Mouse (Mus musculus) MEL (cell line): ENCODE results near the gene Mapk10. TPM values are rescaled to one million over a fixed set of nuclear protein-coding genes. Genes with fewer than 3 reads are reported as not detected.

Experiments
- DNase-seq: peaks from one replicate; pipeline ENCODE4 v3.0.0; 2011; ENCODE audit warnings: low read depth, low spot score
- H3K27ac ChIP-seq: 2 replicates; pipeline ENCODE4 v1.5.1; 2012; ENCODE audit warnings: low read depth, mild to moderate bottlenecking, control low read depth, low read length, moderate library complexity; ENCODE audit not compliant: control insufficient read depth
- H3K27me3 ChIP-seq, 2 experiments: fragments of 150-350 bp in 1 of 2; sonication (generic) in 1 of 2; 2 replicates each; pipeline ENCODE4 v1.6.1; 2012; ENCODE audit warnings: low read length in 2 of 2, mild to moderate bottlenecking in 2 of 2, improper control_type of control experiment in 1 of 2, moderate library complexity in 1 of 2; ENCODE audit not compliant: insufficient read depth in 2 of 2, control insufficient read depth in 1 of 2
- H3K36me3 ChIP-seq, 2 experiments: 2 replicates each; pipeline ENCODE4 v1.6.1; 2012 to 2014; ENCODE audit warnings: low read length in 2 of 2, improper control_type of control experiment in 1 of 2, inconsistent platforms in 1 of 2, mild to moderate bottlenecking in 1 of 2; ENCODE audit not compliant: insufficient read depth in 2 of 2, control insufficient read depth in 1 of 2
- H3K4me1 ChIP-seq, 2 experiments: fragments of 150-350 bp in 1 of 2; sonication (generic) in 1 of 2; 2 replicates each; pipeline ENCODE4 v1.6.1; 2012; ENCODE audit warnings: low read length in 2 of 2, improper control_type of control experiment in 1 of 2, mild to moderate bottlenecking in 1 of 2; ENCODE audit not compliant: insufficient read depth in 2 of 2, control insufficient read depth in 1 of 2
- H3K4me3 ChIP-seq, 2 experiments: fragments of 150-350 bp in 1 of 2; sonication (generic) in 1 of 2; 2 replicates each; pipeline ENCODE4 v1.5.1; 2012; ENCODE audit warnings: low read depth in 2 of 2, low read length in 2 of 2, mild to moderate bottlenecking in 2 of 2, moderate library complexity in 2 of 2, control low read depth in 1 of 2, improper control_type of control experiment in 1 of 2; ENCODE audit not compliant: control insufficient read depth in 1 of 2, insufficient read depth in 1 of 2
- H3K79me2 ChIP-seq: 2 replicates; pipeline ENCODE4 v1.6.1; 2012; ENCODE audit warnings: mild to moderate bottlenecking, low read length, moderate library complexity; ENCODE audit not compliant: control insufficient read depth, poor library complexity, insufficient read depth
- H3K9ac ChIP-seq: 2 replicates; pipeline ENCODE4 v1.6.1; 2012; ENCODE audit warnings: low read depth, mild to moderate bottlenecking, control low read depth, low read length, moderate library complexity; ENCODE audit not compliant: control insufficient read depth, poor library complexity, severe bottlenecking
- H3K9me3 ChIP-seq: fragments of 150-350 bp; sonication (generic); replicated peaks from 2 replicates; pipeline ENCODE4 v1.6.1; 2012; ENCODE audit warnings: mild to moderate bottlenecking, low read length, improper control_type of control experiment, moderate library complexity; ENCODE audit not compliant: insufficient read depth
- BHLHE40 ChIP-seq: IDR thresholded peaks from 2 replicates; pipeline ENCODE4 v1.6.1; 2012; ENCODE audit warnings: low read depth, mild to moderate bottlenecking, inconsistent platforms, low read length, improper control_type of control experiment, borderline replicate concordance
- CHD1 ChIP-seq: IDR thresholded peaks from 2 replicates; pipeline ENCODE4 v1.6.1; 2012; ENCODE audit warnings: low read depth, mild to moderate bottlenecking, inconsistent platforms, low read length, improper control_type of control experiment
- EP300 ChIP-seq, 2 experiments: IDR thresholded peaks; 2 replicates each; pipeline ENCODE4 v1.6.1; 2011; ENCODE audit warnings: improper control_type of control experiment in 2 of 2, low read length in 2 of 2, low read depth in 1 of 2, mild to moderate bottlenecking in 1 of 2
- ETS1 ChIP-seq: IDR thresholded peaks from 2 replicates; pipeline ENCODE4 v1.6.1; 2012; ENCODE audit warnings: low read depth, mild to moderate bottlenecking, inconsistent platforms, low read length, improper control_type of control experiment, moderate library complexity
- GABPA ChIP-seq: IDR thresholded peaks from 2 replicates; pipeline ENCODE4 v1.6.1; 2012; ENCODE audit warnings: low read depth, mild to moderate bottlenecking, inconsistent platforms, low read length, improper control_type of control experiment, moderate library complexity
- MYB ChIP-seq: IDR thresholded peaks from 2 replicates; pipeline ENCODE4 v1.6.1; 2011; ENCODE audit warnings: mild to moderate bottlenecking, low read depth, low read length, improper control_type of control experiment
- POLR2A ChIP-seq, 2 experiments: IDR thresholded peaks; 2 replicates each; pipeline ENCODE4 v1.6.1; 2011 to 2012; ENCODE audit warnings: low read length in 2 of 2, mild to moderate bottlenecking in 2 of 2, control low read depth in 1 of 2, improper control_type of control experiment in 1 of 2, low read depth in 1 of 2, moderate library complexity in 1 of 2; ENCODE audit not compliant: control insufficient read depth in 1 of 2, insufficient read depth in 1 of 2, poor library complexity in 1 of 2
- POLR2AphosphoS5 ChIP-seq: IDR thresholded peaks from 2 replicates; pipeline ENCODE4 v1.6.1; 2012; ENCODE audit warnings: low read depth, borderline replicate concordance, mild to moderate bottlenecking, inconsistent platforms, low read length, moderate library complexity, mixed read lengths
- RAD21 ChIP-seq: IDR thresholded peaks from 2 replicates; pipeline ENCODE4 v1.6.1; 2011; ENCODE audit warnings: mild to moderate bottlenecking, low read depth, low read length, improper control_type of control experiment
- SIN3A ChIP-seq: IDR thresholded peaks from 2 replicates; pipeline ENCODE4 v1.6.1; 2012; ENCODE audit warnings: low read length, improper control_type of control experiment, inconsistent platforms
- TAL1 ChIP-seq: IDR thresholded peaks from 2 replicates; pipeline ENCODE4 v1.6.1; 2012; ENCODE audit warnings: mild to moderate bottlenecking, inconsistent platforms, low read length, moderate library complexity, mixed read lengths
- TBP ChIP-seq: IDR thresholded peaks from 2 replicates; pipeline ENCODE4 v1.8.0; 2011; ENCODE audit warnings: low read depth, low read length, improper control_type of control experiment
- USF1 ChIP-seq: IDR thresholded peaks from 2 replicates; pipeline ENCODE4 v1.6.1; 2014; ENCODE audit warnings: low read depth, mild to moderate bottlenecking, inconsistent platforms, low read length, improper control_type of control experiment, moderate library complexity
- USF2 ChIP-seq, 2 experiments: IDR thresholded peaks; 2 replicates each; pipeline ENCODE4 v1.6.1; 2011 to 2012; ENCODE audit warnings: improper control_type of control experiment in 2 of 2, low read length in 2 of 2, borderline replicate concordance in 1 of 2, inconsistent platforms in 1 of 2, low read depth in 1 of 2, mild to moderate bottlenecking in 1 of 2; ENCODE audit not compliant: insufficient read depth in 1 of 2
- ZKSCAN1 ChIP-seq: IDR thresholded peaks from 2 replicates; pipeline ENCODE4 v1.6.1; 2012; ENCODE audit warnings: low read depth, mild to moderate bottlenecking, inconsistent platforms, low read length, improper control_type of control experiment, moderate library complexity
- ZNF384 ChIP-seq: IDR thresholded peaks from 2 replicates; pipeline ENCODE4 v1.6.1; 2012; ENCODE audit warnings: low read depth, mild to moderate bottlenecking, inconsistent platforms, low read length, improper control_type of control experiment
- polyA plus RNA-seq, 2 experiments: library from polyadenylated mRNA; stranded (reverse) in 1 of 2; unstranded in 1 of 2; fragments of >175 nt in 1 of 2; fragments of >200 nt in 1 of 2; gene quantifications; 2 replicates each; pipeline versions ENCODE4 v1.2.1 to v1.2.4; 2012; ENCODE audit warnings: low replicate concordance in 2 of 2, low read depth in 1 of 2; ENCODE audit not compliant: insufficient read length in 2 of 2, insufficient read depth in 1 of 2, missing spikeins in 1 of 2
- total RNA-seq: library from RNA; depleted of rRNA; stranded (reverse); fragments of 300-350 nt; gene quantifications from 2 replicates; pipeline ENCODE4 v1.2.3, GENCODE M21; 2012

The Mapk10 gene
- total and polyA plus RNA-seq, 3 experiments, result not detected

GRCm38 (mm10) chr5:103022504-103023172 lies 188.5 kb downstream of the Mapk10 start:
- H3K9me3 ChIP-seq, result no peaks in the 10 kb centered on the region
- no peak overlapping the region for H3K9ac ChIP-seq
- H3K4me3 ChIP-seq, result no peak overlapping the region
- no peak for TF ChIP-seq ZNF384
- no peak for TF ChIP-seq CHD1
- TF ChIP-seq POLR2A (IDR thresholded peaks at IDR 0.05; ENCODE audit: control insufficient read depth in 1 of 2, insufficient read depth in 1 of 2, low read depth in 1 of 2, low read length in 2 of 2, poor library complexity in 1 of 2), result no peak
- no peak for TF ChIP-seq USF1
- no peak for TF ChIP-seq TBP
- no peak for TF ChIP-seq POLR2AphosphoS5
- TF ChIP-seq SIN3A, result no peak
- no peak for TF ChIP-seq ETS1
- TF ChIP-seq MYB, result no peak
- TF ChIP-seq EP300 (IDR thresholded peaks at IDR 0.05; ENCODE audit: low read depth in 1 of 2, low read length in 2 of 2), result no peak
- TF ChIP-seq RAD21, result no peak
- no peak for TF ChIP-seq USF2 (IDR thresholded peaks at IDR 0.05; ENCODE audit: borderline replicate concordance in 1 of 2, insufficient read depth in 1 of 2, low read depth in 1 of 2, low read length in 2 of 2)
- H3K27me3 ChIP-seq, result no peaks in the 10 kb centered on the region
- H3K4me1 ChIP-seq, result no peaks in the 10 kb centered on the region
- DNase-seq, result no peak
- no peak overlapping the region for H3K27ac ChIP-seq
- no peaks in the 10 kb centered on the region for H3K79me2 ChIP-seq
- no peaks in the 10 kb centered on the region for H3K36me3 ChIP-seq

GRCm38 (mm10) chr5:103021479-103021878 lies 189.7 kb downstream of the Mapk10 start:
- DNase-seq, result no peak
- H3K27ac ChIP-seq, result no peak overlapping the region
- no peaks in the 10 kb centered on the region for H3K36me3 ChIP-seq
- no peak overlapping the region for H3K4me3 ChIP-seq
- TF ChIP-seq ZKSCAN1 (no peak), TAL1 (no peak), BHLHE40 (no peak), GABPA (no peak)
- TF ChIP-seq, all 39 proteins: peak for 0
- H3K4me1 ChIP-seq, result no peaks in the 10 kb centered on the region
- no peaks in the 10 kb centered on the region for H3K79me2 ChIP-seq
- H3K9me3 ChIP-seq, result no peaks in the 10 kb centered on the region
- no peak overlapping the region for H3K9ac ChIP-seq
- H3K27me3 ChIP-seq, result no peaks in the 10 kb centered on the region
